ENCODE assay signal across 27 mouse cellular contexts in genomic region chr2:58309695-58310094, GRCm38 (mm10). TPM values are rescaled to one million over a fixed set of nuclear protein-coding genes. Genes with fewer than 3 reads are reported as not detected.
A peak's percentile ranks its signal among the peaks of the same experiment; 100 is the strongest.
DNase-seq lines count a peak whose midpoint lies in the region; ATAC-seq and TF ChIP-seq lines count a peak whose summit lies in the region.
"Had no signal": no experiment of that assay in that cellular context is flagged by ENCODE, and none has a peak within 500 bp of the region (broad histone marks: within the 10 kb centered on the region; RNA-seq: fewer than 3 reads in every experiment).

No protein-coding gene starts in this region.

- no peaks in the 10 kb centered on the region for H3K27me3 ChIP-seq in CH12.LX (replicated peaks)
- H3K27me3 ChIP-seq: embryonic facial prominence, embryonic 13.5 days; embryonic facial prominence, embryonic 15.5 days; forebrain, embryonic 13.5 days; forebrain, embryonic 15.5 days had no signal

- no peak for TF ChIP-seq RAD21 in CH12.LX (IDR thresholded peaks at IDR 0.05; ENCODE audit: low read depth, low read length)

- H3K9ac ChIP-seq in CH12.LX (ENCODE audit: insufficient read depth, low read depth) = no peak overlapping the region
- H3K9ac ChIP-seq: embryonic facial prominence, embryonic 13.5 days; embryonic facial prominence, embryonic 15.5 days; forebrain, embryonic 13.5 days; forebrain, embryonic 15.5 days; forebrain, postnatal 0 days had no signal

- intact Hi-C loops in left cerebral cortex, postnatal 36 days (cut with DNase I) = no loop called here

- H3K4me2 ChIP-seq in CH12.LX (ENCODE audit: insufficient read depth, low read depth, poor library complexity, severe bottlenecking) = no peak overlapping the region; the same call in 1 of the 2 replicates
- H3K4me2 ChIP-seq: embryonic facial prominence, embryonic 13.5 days; embryonic facial prominence, embryonic 15.5 days; forebrain, embryonic 13.5 days; forebrain, embryonic 15.5 days had no signal

- H3K79me2 ChIP-seq in CH12.LX (replicated peaks; ENCODE audit: control insufficient read depth, extremely low read depth, insufficient read depth, poor library complexity, severe bottlenecking) = no peaks in the 10 kb centered on the region

- H3K27ac ChIP-seq in layer of hippocampus, adult 2 months = peak overlapping the region; percentile 52
- no peak overlapping the region for H3K27ac ChIP-seq in CH12.LX (ENCODE audit: insufficient read depth, low read depth)
- H3K27ac ChIP-seq: embryonic facial prominence, embryonic 13.5 days; embryonic facial prominence, embryonic 15.5 days; forebrain, embryonic 13.5 days; forebrain, embryonic 15.5 days had no signal

- peaks cover 0 to 10% of the 10 kb centered on the region in 2 experiments; a peak in 2 of 4 replicates for H3K4me1 ChIP-seq in CH12.LX (ENCODE audit: control insufficient read depth in 1 of 2, insufficient read depth in 2 of 2)
- H3K4me1 ChIP-seq: embryonic facial prominence, embryonic 13.5 days; embryonic facial prominence, embryonic 15.5 days; forebrain, embryonic 13.5 days; forebrain, embryonic 15.5 days had no signal

- no peaks in the 10 kb centered on the region for H3K36me3 ChIP-seq in CH12.LX (replicated peaks in 1 of 2; ENCODE audit: control insufficient read depth in 1 of 2, insufficient read depth in 1 of 2, low read length in 1 of 2)
- H3K36me3 ChIP-seq: embryonic facial prominence, embryonic 13.5 days; embryonic facial prominence, embryonic 15.5 days; forebrain, embryonic 15.5 days had no signal

- dilution Hi-C loops in CH12.LX (cut with MboI; ENCODE audit: extremely low pct_ligation_motif_present, extremely low pct_unique_long_range_greater_than_20kb, low sequenced_read_pairs) = no loop called here

- no peak for TF ChIP-seq POLR2A in CH12.LX (IDR thresholded peaks at IDR 0.05; ENCODE audit: low read depth, low read length)

- peak; percentile 53 for ATAC-seq in granulocyte monocyte progenitor cell, adult 5-6 weeks (replicated peaks; ENCODE audit: poor library complexity, severe bottlenecking)
- peak; percentile 63 for ATAC-seq in megakaryocyte progenitor cell, adult 5-6 weeks (replicated peaks; ENCODE audit: poor library complexity)
- ATAC-seq: CD4-positive, CD25-positive, alpha-beta regulatory T cell, adult 4 months; forebrain, embryonic 13.5 days; forebrain, embryonic 15.5 days; forebrain, postnatal 0 days had no signal

- TF ChIP-seq EP300 in CH12.LX (IDR thresholded peaks at IDR 0.05; ENCODE audit: low read length) = peak; percentile 88

- no peak for DNase-seq in layer of hippocampus, adult 2 months (ENCODE audit: low spot score in 2 of 2)
- no peak for DNase-seq in layer of hippocampus, adult 9-10 months (ENCODE audit: low spot score)
- DNase-seq in CH12.LX (ENCODE audit: extremely low read depth) = peak; percentile 70
- DNase-seq in thymus, postnatal 0 days (ENCODE audit: low spot score) = no peak
- DNase-seq in left cerebral cortex, postnatal 36 days (ENCODE audit: low spot score in 2 of 2) = no peak
- DNase-seq: adrenal gland, adult 2 months; adrenal gland, postnatal 10 days; adrenal gland, postnatal 25 days; B cell, adult 2 months; cerebellum, adult 11 months; cerebellum, adult 18-20 months; cerebellum, adult 8-10 months; cerebellum, postnatal 10 days; cerebellum, postnatal 25 days; embryo, embryonic 11 days; forebrain, postnatal 0 days had no signal

- no peak overlapping the region for H3K4me3 ChIP-seq in layer of hippocampus, adult 2 months
- H3K4me3 ChIP-seq in CH12.LX (replicated peaks in 1 of 3; ENCODE audit: low read depth in 2 of 3, low read length in 2 of 3, poor library complexity in 1 of 3) = no peak overlapping the region
- H3K4me3 ChIP-seq: embryonic facial prominence, embryonic 13.5 days; embryonic facial prominence, embryonic 15.5 days; erythroblast, embryonic 14.5 days; forebrain, embryonic 13.5 days; forebrain, embryonic 15.5 days had no signal

- H3K9me3 ChIP-seq in CH12.LX (replicated peaks; ENCODE audit: low read length) = no peaks in the 10 kb centered on the region
- H3K9me3 ChIP-seq: embryonic facial prominence, embryonic 13.5 days; embryonic facial prominence, embryonic 15.5 days; forebrain, embryonic 13.5 days; forebrain, embryonic 15.5 days had no signal

- no peak for TF ChIP-seq CTCF in layer of hippocampus, adult 2 months (conservative IDR thresholded peaks at IDR 0.05)
- TF ChIP-seq CTCF in CH12.LX (conservative IDR thresholded peaks at IDR 0.05 in 1 of 2, IDR thresholded peaks at IDR 0.05 in 1 of 2; ENCODE audit: low read depth in 2 of 2, low read length in 2 of 2) = no peak

- in situ Hi-C loops in CH12.LX (cut with MboI; ENCODE audit: low pct_ligation_motif_present, low pct_unique_long_range_greater_than_20kb, low sequenced_read_pairs) = loop anchor here (25.0 kb wide), 1 partner anchor 272 kb away; no protein-coding TSS in a partner anchor

TF ChIP-seq in CH12.LX, 34 proteins besides CTCF, POLR2A, EP300 and RAD21:
- TF ChIP-seq BHLHE40 (IDR thresholded peaks at IDR 0.05; ENCODE audit: low read depth, low read length) = peak; percentile 59
- TF ChIP-seq JUN (IDR thresholded peaks at IDR 0.05; ENCODE audit: insufficient read depth, low read depth, low read length) = peak; percentile 51; the same call in 1 of the 2 replicates
- TF ChIP-seq SMC3 (IDR thresholded peaks at IDR 0.05; ENCODE audit: low read depth, low read length) = no peak
- TF ChIP-seq GABPA (IDR thresholded peaks at IDR 0.05; ENCODE audit: insufficient replicate concordance, low read depth, low read length) = no peak
- no peak for TF ChIP-seq SIN3A (IDR thresholded peaks at IDR 0.05; ENCODE audit: low read length)
- peak; percentile 70 for TF ChIP-seq JUND (conservative IDR thresholded peaks at IDR 0.05; ENCODE audit: low read depth, low read length)
- TF ChIP-seq NRF1 (IDR thresholded peaks at IDR 0.05; ENCODE audit: low read depth, low read length) = no peak
- peak; percentile 90 for TF ChIP-seq IRF4 (IDR thresholded peaks at IDR 0.05; ENCODE audit: low read depth, low read length)
- TF ChIP-seq MAX (IDR thresholded peaks at IDR 0.05; ENCODE audit: low read length) = no peak
- 0 out of 2 replicates have a peak, but pooled peaks have one; percentile 17 for TF ChIP-seq MYC (IDR thresholded peaks at IDR 0.05; ENCODE audit: low read depth, low read length)
- no peak for TF ChIP-seq MAFK (IDR thresholded peaks at IDR 0.05; ENCODE audit: insufficient replicate concordance, low read length)
- TF ChIP-seq ELF1 (IDR thresholded peaks at IDR 0.05; ENCODE audit: low read depth, low read length) = 0 out of 2 replicates have a peak, but pooled peaks have one; percentile 31
- 0 out of 2 replicates have a peak, but pooled peaks have one; percentile 22 for TF ChIP-seq ZNF384 (IDR thresholded peaks at IDR 0.05; ENCODE audit: low read depth, low read length)
- TF ChIP-seq ETS1 (conservative IDR thresholded peaks at IDR 0.05; ENCODE audit: low read depth, low read length) = peak; percentile 71
- TF ChIP-seq CHD2 (IDR thresholded peaks at IDR 0.05; ENCODE audit: low read length) = no peak
- peak; percentile 85; the same call in 1 of the 2 replicates for TF ChIP-seq MEF2A (IDR thresholded peaks at IDR 0.05; ENCODE audit: borderline replicate concordance, low read depth, low read length)

RNA-seq across cellular contexts. Expression of gene Acvr1c, which starts 48.0 kb away (rescaled TPM):
- total RNA-seq in layer of hippocampus, adult 2 months (2021) = 10 to 100 TPM; 14.7 to 15.8 TPM
- total RNA-seq in CH12.LX (2012; rRNA removed) = not detected in 2 replicates
- 0.03 and 0.05 TPM in 2 replicates for total RNA-seq in CH12.LX (2014; rRNA removed)
- 0.21 and 0.48 TPM in 2 replicates for polyA plus RNA-seq in CH12.LX (2012; ENCODE audit: insufficient read length, low read depth)
- total RNA-seq in granulocyte monocyte progenitor cell, adult 5-6 weeks (2014; fragmentation: Nextera tagmentation) = not detected in 2 replicates
- not detected in 2 replicates for total RNA-seq in granulocyte monocyte progenitor cell, adult 5-6 weeks (2017)
- not detected in 2 replicates for total RNA-seq in megakaryocyte progenitor cell, adult 5-6 weeks (2015)
- 0.03 TPM in 1 of 2 replicates, not detected in the other for total RNA-seq in megakaryocyte progenitor cell, adult 5-6 weeks (2017)
- 0.34 and 0.40 TPM in 2 replicates for polyA plus RNA-seq in thymus, postnatal 0 days (2015; fragmentation: Nextera tagmentation; extraction: Ambion mirVana)
- 10 to 100 TPM; 16.8 to 18.3 TPM for total RNA-seq in left cerebral cortex, postnatal 36 days (2021)
- total RNA-seq: ES-E14, MEL had no signal
- polyA plus RNA-seq: embryonic facial prominence, embryonic 11.5 days; erythroblast, embryonic 14.5 days had no signal

Comparison
In these comparisons a context has a peak if more than half of its experiments do, and no peak if none do; other contexts are left out.
1. RNA of gene Acvr1c, which starts 48.0 kb away (total RNA-seq): 16.8 to 18.3 TPM in left cerebral cortex, postnatal 36 days and 14.7 to 15.8 TPM in layer of hippocampus, adult 2 months; 0.03 to 0.05 TPM in CH12.LX, not detected in granulocyte monocyte progenitor cell, adult 5-6 weeks and 0.03 TPM in megakaryocyte progenitor cell, adult 5-6 weeks; every median in the first group is over 10 times any median in the second.